ENCODE assay signal across 18 mouse cellular contexts in genomic region chr6:84043251-84043940, GRCm38 (mm10). TPM values are rescaled to one million over a fixed set of nuclear protein-coding genes. Genes with fewer than 3 reads are reported as not detected.
"Had no signal": no experiment of that assay in that cellular context is flagged by ENCODE, and none has a peak within 500 bp of the region (broad histone marks: within the 10 kb centered on the region; RNA-seq: fewer than 3 reads in every experiment).

No protein-coding gene starts in this region.

- H3K4me3 ChIP-seq: limb, embryonic 12.5 days; midbrain, embryonic 13.5 days; myocyte; neural tube, embryonic 12.5 days; stomach, embryonic 15.5 days had no signal

- H3K9ac ChIP-seq: limb, embryonic 12.5 days; liver, embryonic 14.5 days; midbrain, embryonic 13.5 days; neural tube, embryonic 12.5 days; stomach, embryonic 15.5 days had no signal

- DNase-seq: kidney, adult 11 months; kidney, adult 9 months; kidney, postnatal 36 days; layer of hippocampus, adult 9-11 months; layer of hippocampus, postnatal 36 days; lung, adult 2 months; lung, postnatal 36 days; thymus, adult 2 months; thymus, postnatal 25 days had no signal

- H3K4me1 ChIP-seq: limb, embryonic 12.5 days; midbrain, embryonic 13.5 days; neural tube, embryonic 12.5 days; stomach, embryonic 15.5 days had no signal

- H3K27ac ChIP-seq: kidney, postnatal 0 days; limb, embryonic 12.5 days; liver, embryonic 14.5 days; midbrain, embryonic 13.5 days; neural tube, embryonic 12.5 days; stomach, embryonic 15.5 days had no signal

- H3K36me3 ChIP-seq: limb, embryonic 12.5 days; midbrain, embryonic 13.5 days; neural tube, embryonic 12.5 days; stomach, embryonic 15.5 days had no signal

- H3K27me3 ChIP-seq: limb, embryonic 12.5 days; midbrain, embryonic 13.5 days; neural tube, embryonic 12.5 days; stomach, embryonic 15.5 days had no signal

RNA-seq across cellular contexts. Expression of gene Dysf, which starts 35.0 kb away (rescaled TPM):
- total RNA-seq: megakaryocyte progenitor cell, adult 5-6 weeks; neutrophil, adult 5-6 weeks had no signal
